Mouse (Mus musculus) embryonic fibroblast, embryonic 13.5 days (primary cell): ENCODE data around the gene Nme7.

ENCODE experiments used
- CTCF ChIP-seq: IDR thresholded peaks from 2 replicates; pipeline ENCODE4 v1.5.1; 2011; ENCODE audit warnings: mild to moderate bottlenecking, control low read depth, low read length, moderate library complexity, borderline replicate concordance; ENCODE audit not compliant: insufficient read depth
- POLR2A ChIP-seq: IDR thresholded peaks from 2 replicates; pipeline ENCODE4 v1.6.1; 2011; ENCODE audit warnings: low read depth, mild to moderate bottlenecking, control low read depth, low read length, moderate library complexity

DNA sequence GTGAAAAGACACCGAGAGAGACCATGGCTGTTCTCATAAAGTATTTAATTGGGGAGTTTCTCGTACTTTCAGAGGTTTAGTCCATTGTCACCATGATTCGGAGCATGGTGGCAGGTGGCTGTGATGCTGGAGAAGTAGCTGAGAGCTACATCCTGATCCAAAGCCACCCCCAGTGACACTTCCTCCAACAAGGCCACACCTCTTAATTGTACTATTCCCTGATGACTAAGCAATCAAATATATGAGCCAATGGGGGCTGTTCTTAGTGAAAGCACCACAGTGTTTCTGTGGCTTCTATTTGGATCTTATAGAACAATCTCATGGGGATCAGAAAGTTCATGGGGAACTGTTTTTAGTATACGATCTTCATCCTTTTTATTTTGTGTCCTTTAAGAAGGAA, 85.8 kb downstream of the Nme7 start:
- TF ChIP-seq POLR2A, result no peak
- TF ChIP-seq CTCF, result no peak
